Mouse (Mus musculus): ENCODE measurements around the gene Olfr307.
"Not testable (repeated sequence)": the region's sequence is repeated elsewhere in the genome, so short reads cannot be mapped to it uniquely, and the experiment has no call there.

The Olfr307 gene

DNA sequence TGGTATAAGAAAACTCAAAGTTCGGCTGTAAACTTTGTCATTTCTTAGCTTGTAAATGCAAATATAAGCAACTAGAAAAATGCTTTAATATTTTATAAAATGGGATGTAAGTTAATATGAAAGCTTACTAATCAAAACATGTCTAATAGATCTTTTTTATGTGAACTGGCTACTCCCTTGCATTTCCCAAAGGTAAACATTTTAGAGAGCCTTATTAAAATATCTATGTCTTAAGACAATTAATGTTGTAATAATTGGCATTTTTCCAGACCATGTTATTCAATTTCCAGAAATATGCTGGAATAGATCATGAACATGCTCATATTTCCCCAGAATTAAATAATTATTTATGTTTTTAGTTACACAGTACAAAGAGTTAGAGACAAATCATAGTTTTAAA is at the start of gene Olfr307:
Gene Olfr307, minus strand, starts transcription at position 101 of the 400 bp plus-strand sequence.
- DNase-seq (ENCODE audit: low spot score) = no peak

DNA sequence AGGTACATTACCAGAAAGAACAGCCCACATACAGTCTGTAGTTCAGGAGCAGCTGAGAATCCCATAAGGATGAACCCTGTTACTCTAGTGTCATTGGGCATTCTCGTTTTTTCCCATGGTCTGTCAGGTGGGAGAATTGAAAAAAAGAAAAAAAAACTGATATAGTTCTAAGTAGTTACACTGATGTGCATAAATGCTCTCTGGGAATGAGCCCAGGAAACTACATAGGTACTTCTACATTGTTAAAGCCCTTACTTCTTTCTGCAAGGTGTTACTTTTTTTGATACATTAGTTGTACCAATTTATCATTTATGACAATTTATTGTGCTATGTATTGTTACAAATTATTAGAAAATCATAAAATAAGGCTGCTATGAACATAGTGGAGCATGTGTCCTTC is 49.2 kb upstream of the Olfr307 start, which contains the start of gene Olfr304:
Gene Olfr304, minus strand, starts transcription at position 101 of the 400 bp plus-strand sequence.
- no peak for DNase-seq (ENCODE audit: low spot score)

DNA sequence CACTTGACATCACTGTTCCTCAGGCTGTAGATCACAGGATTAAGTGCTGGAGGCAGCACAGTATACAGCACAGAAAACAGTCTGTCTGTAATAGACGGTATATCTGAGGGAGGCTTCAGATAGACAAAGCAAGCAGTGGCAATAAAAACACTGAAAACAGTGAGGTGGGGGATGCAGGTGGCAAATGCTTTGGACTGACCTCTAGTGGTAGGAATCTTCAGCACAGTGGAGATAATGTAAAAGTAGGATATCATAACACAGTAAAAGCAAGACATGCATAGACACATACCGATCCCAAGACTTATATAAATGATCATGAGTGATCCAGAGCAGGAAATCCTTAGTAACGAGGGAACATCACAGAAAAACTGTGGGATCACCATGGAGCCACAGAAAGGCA is 48.4 kb upstream of the Olfr307 start:
- no peak for DNase-seq (ENCODE audit: low spot score)

DNA sequence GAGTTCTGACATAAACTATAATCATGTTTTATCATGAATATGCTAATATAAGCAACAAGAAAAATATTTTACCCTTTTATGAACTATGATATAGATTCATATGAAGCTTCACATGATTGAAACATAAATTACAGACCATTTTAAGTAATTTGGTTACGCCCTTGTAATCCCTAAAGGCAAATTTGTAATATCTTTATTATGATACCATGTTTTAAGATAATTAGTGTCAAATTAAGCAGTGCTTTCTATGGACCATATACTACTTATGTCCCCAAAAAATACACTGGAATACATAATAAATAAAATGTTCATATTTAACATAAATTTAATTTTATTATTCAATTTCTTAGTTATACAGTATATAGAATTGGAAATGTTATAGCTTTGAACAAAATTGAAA is 29.4 kb upstream of the Olfr307 start, which contains the start of gene Olfr305:
Gene Olfr305, minus strand, starts transcription at position 101 of the 400 bp plus-strand sequence.
- no peak for DNase-seq (ENCODE audit: low spot score)

DNA sequence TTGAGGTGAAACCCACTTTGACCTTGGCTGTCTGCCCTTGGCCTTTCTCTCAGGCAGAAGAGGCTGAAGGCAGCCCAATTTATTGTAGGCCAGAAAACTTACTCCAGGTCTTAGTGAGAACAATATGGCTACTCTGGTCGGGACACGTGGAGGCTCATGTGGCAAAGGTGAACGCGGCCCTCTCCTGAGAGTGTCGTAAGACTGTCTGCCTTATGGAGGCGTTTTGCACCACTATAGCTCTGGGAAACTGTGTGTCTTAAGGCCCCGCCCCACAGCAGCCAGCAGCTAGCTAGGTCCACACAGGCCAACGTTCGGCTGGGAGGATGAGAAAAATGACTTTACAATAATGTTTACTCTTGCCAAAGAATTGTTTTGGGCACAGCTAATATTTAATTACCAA is 8.9 kb upstream of the Olfr307 start:
- not testable (repeated sequence) for DNase-seq (ENCODE audit: low spot score)

DNA sequence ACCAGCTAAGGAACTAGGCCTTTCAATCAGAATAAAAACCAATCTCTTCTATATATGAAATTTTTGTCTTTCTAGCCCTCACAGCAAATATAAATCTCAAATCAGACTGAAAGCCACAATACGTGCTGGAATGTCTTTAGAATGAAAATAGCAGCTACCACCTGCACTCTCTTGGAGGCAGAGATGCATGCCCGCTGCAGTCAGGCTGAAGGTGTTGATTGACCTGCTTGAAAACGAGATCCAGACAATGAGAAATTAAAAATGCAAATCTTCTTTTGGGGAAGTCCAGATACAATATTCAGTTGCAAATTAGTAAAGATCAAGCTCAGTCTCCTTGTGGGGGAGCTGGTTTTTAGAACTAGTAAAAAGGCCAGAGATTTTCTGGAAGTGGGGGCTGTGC is 6.9 kb upstream of the Olfr307 start:
- DNase-seq (ENCODE audit: low spot score) = no peak

DNA sequence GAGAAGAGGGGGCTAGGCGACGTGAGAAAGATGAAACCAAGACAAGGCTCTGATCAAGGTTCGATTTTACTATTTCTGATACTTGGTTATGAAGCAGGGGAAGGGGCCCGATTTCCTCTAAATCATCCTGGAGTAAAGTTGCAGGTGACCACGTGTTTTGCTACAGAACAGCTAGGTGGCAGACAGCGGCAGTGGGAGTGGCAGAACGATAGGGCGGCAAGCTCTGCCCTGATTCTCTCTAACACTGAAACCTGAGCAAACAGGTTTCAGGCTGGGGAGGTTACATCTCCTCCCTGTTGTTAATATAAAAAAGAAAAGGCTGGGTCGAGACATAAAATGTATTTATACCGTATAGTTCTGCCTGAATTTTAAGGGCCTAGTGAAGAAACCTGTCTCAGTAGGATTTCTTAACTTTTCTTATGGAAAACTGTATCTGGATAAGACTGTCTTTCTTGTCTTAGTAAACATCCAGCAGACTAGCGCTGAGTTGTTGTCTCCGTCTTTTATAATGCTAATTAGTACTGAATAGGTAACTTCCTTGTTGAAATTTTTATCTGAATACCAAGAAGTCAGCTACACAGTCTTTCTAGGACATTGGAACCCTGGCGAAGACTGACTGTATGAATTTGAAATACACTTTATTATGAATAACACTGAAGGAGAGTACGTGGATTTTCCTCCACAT is 5.6 kb upstream of the Olfr307 start:
- DNase-seq (ENCODE audit: low spot score) = no peak

DNA sequence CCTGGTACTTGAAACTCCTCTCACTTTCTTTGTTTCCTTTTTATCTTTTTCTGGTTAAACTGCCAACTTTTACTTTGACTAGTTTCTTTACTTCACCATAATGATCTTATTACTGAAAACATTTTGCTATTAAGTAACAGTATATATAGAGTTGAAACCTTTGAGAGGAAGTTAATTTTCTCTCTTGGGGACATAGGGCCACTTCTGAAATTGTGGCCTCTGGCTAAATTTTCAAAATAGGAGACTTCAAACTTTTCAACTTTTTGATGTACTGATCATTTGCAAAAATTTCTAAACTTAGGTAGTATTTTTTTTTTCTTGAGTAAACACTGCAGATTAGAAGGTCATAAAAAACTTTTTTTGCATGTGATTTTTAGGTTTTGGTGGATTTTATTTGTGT is 11.9 kb downstream of the Olfr307 start, which contains the start of gene Olfr308:
Gene Olfr308, minus strand, starts transcription at position 101 of the 400 bp plus-strand sequence.
- no peak for DNase-seq (ENCODE audit: low spot score)

DNA sequence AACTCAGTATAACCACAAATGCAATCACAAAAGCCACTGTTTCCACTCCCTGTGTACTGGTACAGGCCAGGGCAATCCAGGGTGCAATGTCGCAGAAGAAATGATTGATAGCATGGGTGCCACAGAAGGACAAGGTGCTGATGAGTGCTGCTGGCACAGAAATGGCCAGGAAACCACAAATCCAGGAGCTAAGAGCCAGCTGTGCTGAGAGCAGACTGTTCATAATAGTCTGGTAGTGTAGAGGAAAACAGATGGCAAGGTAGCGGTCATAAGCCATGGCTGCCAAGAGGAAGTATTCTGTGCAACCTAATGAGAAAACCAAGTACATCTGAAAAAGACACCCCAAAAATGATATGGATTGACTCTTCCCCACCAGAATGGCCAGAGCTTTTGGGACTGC is 16.1 kb downstream of the Olfr307 start:
- DNase-seq (ENCODE audit: low spot score) = no peak

DNA sequence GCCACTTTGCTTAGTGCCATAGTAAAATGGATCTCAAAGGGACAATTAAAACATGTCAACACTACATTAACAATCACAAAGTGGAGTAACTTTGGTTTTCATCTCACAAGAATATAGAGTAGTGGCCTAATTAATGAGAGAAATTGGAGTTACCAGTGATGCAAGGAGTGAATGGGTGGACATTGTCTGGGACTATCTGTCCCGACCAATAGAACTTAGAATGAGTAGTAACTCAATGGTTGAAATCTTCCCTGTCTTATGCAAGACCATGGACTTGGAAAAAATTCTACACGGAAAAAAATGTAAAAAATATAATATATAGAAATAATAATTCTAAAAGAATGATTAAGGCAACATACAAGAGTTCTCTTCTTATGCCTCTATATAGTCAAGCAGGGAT is 23.8 kb downstream of the Olfr307 start, which contains the start of gene Olfr309:
Gene Olfr309, minus strand, starts transcription at position 101 of the 400 bp plus-strand sequence.
- DNase-seq (ENCODE audit: low spot score) = no peak
